Mouse (Mus musculus): ENCODE measurements at regions not wholly inside any gene's neighbourhood (a gene's known extent, or its start where the extent isn't known, plus 50 kb on each side); places are given as distances from the start of the nearest gene placed in this dataset.

DNA sequence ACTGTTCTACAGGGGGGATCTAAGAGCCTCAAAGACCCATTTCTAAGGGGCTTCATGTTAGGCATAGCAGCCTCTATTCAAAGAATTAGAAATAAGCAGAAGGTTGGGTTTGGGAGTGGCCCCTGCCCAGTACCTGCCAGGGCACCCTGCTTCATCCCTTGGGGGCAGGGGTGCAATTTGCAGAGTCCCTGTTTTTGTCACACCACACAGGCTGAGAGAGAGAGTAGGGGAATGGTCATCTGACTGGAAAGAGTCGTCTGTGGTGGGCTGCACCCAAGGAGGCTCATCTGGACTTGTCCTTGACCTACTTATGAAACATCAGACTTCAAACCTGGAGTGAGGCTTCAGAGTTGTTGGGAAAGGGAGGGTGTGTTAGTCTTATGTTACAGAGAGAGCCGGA, 382.3 kb downstream of the Vrk1 start:
- TF ChIP-seq CTCF (IDR thresholded peaks at IDR 0.05; ENCODE audit: borderline replicate concordance, insufficient read depth, low read depth, low read length) (no peak), POLR2A (IDR thresholded peaks at IDR 0.05; ENCODE audit: borderline replicate concordance, insufficient read depth, low read length) (no peak)

Data from cerebellum, adult 2 months (tissue).